Comparison of ENCODE assay signal across 8 mouse cellular contexts in genomic region chr16:5007067-5007466, GRCm38 (mm10). TPM values are rescaled to one million over a fixed set of nuclear protein-coding genes. Genes with fewer than 3 reads are reported as not detected.
DNase-seq lines count a peak whose midpoint lies in the region; ATAC-seq and TF ChIP-seq lines count a peak whose summit lies in the region.

Smim22 (plus strand) TSS chr16:5007288.

- no peaks in the 10 kb centered on the region for H3K27me3 ChIP-seq in heart, embryonic 13.5 days (replicated peaks)
- H3K27me3 ChIP-seq in embryonic facial prominence, embryonic 13.5 days = no peaks in the 10 kb centered on the region

- TF ChIP-seq CTCF in gastrocnemius, adult 2 months (IDR thresholded peaks at IDR 0.05) = no peak

- no peak within 1 kb of the TSS for H3K4me3 ChIP-seq in heart, embryonic 13.5 days
- H3K4me3 ChIP-seq in embryonic facial prominence, embryonic 13.5 days = no peak within 1 kb of the TSS
- no peak within 1 kb of the TSS for H3K4me3 ChIP-seq in gastrocnemius, adult 2 months

- H3K4me2 ChIP-seq in heart, embryonic 13.5 days = 0 out of 2 replicates have a peak within 1 kb of the TSS, but pooled peaks have one; percentile 16
- H3K4me2 ChIP-seq in embryonic facial prominence, embryonic 13.5 days = peak within 1 kb of the TSS; percentile 17; the same call in 1 of the 2 replicates

- intact Hi-C loops in heart, postnatal 25 days (cut with DNase I) = no loop called here
- intact Hi-C loops in gastrocnemius, adult 2 months (cut with DNase I) = no loop called here

- no peak for DNase-seq in heart, postnatal 25 days (ENCODE audit: low spot score)
- peak; percentile 70 to 79 for DNase-seq in kidney, postnatal 4 days
- peak; percentile 89 for DNase-seq in lung, postnatal 36 days
- DNase-seq in layer of hippocampus, adult 9-11 months = no peak
- no peak for DNase-seq in gastrocnemius, adult 2 months

- H3K9me3 ChIP-seq in heart, embryonic 13.5 days = no peaks in the 10 kb centered on the region
- H3K9me3 ChIP-seq in embryonic facial prominence, embryonic 13.5 days = no peaks in the 10 kb centered on the region

- H3K27ac ChIP-seq in heart, embryonic 13.5 days (replicated peaks) = no peak within 1 kb of the TSS
- H3K27ac ChIP-seq in embryonic facial prominence, embryonic 13.5 days = no peak within 1 kb of the TSS
- H3K27ac ChIP-seq in gastrocnemius, adult 2 months = no peak within 1 kb of the TSS

- H3K9ac ChIP-seq in heart, embryonic 13.5 days = 0 out of 2 replicates have a peak within 1 kb of the TSS, but pooled peaks have one; percentile 2
- H3K9ac ChIP-seq in embryonic facial prominence, embryonic 13.5 days = 0 out of 2 replicates have a peak within 1 kb of the TSS, but pooled peaks have one; percentile 36

- WGBS in heart, embryonic 13.5 days = 31% methylated on average over 5 of the region's 5 CpGs
- WGBS in embryonic facial prominence, embryonic 13.5 days = 37% methylated on average over 5 of the region's 5 CpGs

- ATAC-seq in heart, embryonic 13.5 days (ENCODE audit: extremely low read depth, insufficient number of reproducible peaks, low FRiP score, low TSS enrichment) = no peak
- ATAC-seq in embryonic facial prominence, embryonic 13.5 days (ENCODE audit: insufficient number of reproducible peaks, insufficient read depth, low FRiP score, low TSS enrichment, low read depth) = no peak
- ATAC-seq in granulocyte monocyte progenitor cell, adult 5-6 weeks (replicated peaks; ENCODE audit: poor library complexity, severe bottlenecking) = no peak

- H3K36me3 ChIP-seq in heart, embryonic 13.5 days = peaks cover 16% of the 10 kb centered on the region; the same call in 1 of the 2 replicates
- peaks cover 18% of the 10 kb centered on the region for H3K36me3 ChIP-seq in embryonic facial prominence, embryonic 13.5 days

- peaks cover 18% of the 10 kb centered on the region for H3K4me1 ChIP-seq in heart, embryonic 13.5 days
- H3K4me1 ChIP-seq in embryonic facial prominence, embryonic 13.5 days = peaks cover 5% of the 10 kb centered on the region

RNA-seq across cellular contexts. Expression of gene Smim22, which starts in this region (rescaled TPM):
- 3.8 and 4.4 TPM in 2 replicates for polyA plus RNA-seq in heart, embryonic 13.5 days (2015; fragmentation: Nextera tagmentation; extraction: Ambion mirVana)
- not detected for total RNA-seq in heart, postnatal 25 days (2021)
- polyA plus RNA-seq in embryonic facial prominence, embryonic 13.5 days (2015; fragmentation: Nextera tagmentation; extraction: Ambion mirVana) = 5.4 and 10.0 TPM in 2 replicates
- not detected for total RNA-seq in gastrocnemius, adult 2 months (2021)
- not detected in 2 replicates for total RNA-seq in granulocyte monocyte progenitor cell, adult 5-6 weeks (2014; fragmentation: Nextera tagmentation)
- not detected in 2 replicates for total RNA-seq in granulocyte monocyte progenitor cell, adult 5-6 weeks (2017)

Comparison
In these comparisons a context has a peak if more than half of its experiments do, and no peak if none do; other contexts are left out.
1. DNase-seq: peak in kidney, postnatal 4 days (2 of 2) and lung, postnatal 36 days (single experiment); none in heart, postnatal 25 days (single experiment), layer of hippocampus, adult 9-11 months (single experiment) and gastrocnemius, adult 2 months (single experiment).